Mouse (Mus musculus) MN1 (cell line): ENCODE data around the gene Mavs.

Experiments
- DNase-seq: peaks from one replicate; pipeline ENCODE4 v3.0.0-alpha.2; 2016; ENCODE audit warnings: low spot score

The Mavs gene

DNA sequence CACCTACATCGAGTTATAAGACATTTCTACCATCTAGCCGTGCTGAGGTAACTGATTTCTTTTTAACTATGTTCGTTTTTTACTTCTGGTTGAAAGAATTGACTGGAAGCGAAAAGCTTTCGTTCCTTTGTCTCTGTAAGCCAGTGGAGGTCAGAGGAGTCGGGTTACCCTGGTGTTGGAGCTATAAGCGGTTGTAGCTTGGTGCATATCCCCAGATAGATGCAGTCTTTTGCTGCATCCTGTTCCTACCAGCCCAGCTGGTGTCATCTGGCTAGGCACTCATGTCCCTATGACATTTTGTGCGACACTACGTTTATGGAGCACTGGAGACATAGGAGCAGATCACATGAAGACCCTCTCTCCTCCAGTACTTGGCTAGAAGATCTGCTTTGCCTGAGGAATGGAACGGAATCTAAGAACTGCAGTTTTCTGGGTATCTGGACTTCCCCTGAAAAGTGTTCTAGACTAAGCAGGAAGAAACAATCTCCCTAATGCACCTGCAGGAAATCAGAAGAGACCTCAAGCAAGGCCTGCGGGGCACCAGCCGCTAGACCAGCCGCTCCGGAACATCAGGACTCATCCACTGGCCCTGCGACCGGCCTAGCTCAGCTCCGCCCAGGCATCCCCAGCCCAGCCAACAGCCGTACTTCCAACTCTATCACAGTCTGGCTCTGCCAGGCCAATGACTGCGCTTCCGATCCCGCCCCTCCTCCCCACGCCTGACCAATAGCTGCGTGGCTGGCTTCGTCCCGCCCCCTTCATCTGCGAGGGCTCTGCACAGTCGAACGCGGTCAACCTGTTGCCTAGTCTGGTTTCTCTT, at the start of gene Mavs:
Gene Mavs, plus strand, starts transcription at position 757 of the 820 bp plus-strand sequence.
- peak; percentile 95 for DNase-seq

DNA sequence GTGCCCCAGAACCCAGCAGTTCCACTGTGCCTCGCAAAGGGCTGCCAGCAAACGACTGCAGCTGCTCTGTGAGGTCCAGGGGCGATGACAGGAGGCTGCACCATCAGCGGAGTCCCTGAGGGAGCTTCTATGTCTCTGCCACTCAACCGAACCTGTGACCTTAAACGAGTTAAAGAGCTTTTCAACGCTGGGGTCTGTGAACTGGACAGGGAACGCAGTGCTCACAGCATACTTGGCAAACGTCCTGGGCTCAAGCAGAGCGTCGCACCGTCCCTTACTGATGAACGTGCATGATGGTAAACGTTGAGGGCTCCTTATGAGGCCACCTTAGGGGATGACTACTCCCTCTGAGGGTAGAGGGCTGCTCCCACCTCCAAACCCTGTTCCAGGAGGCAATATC, 47.5 kb upstream of the Mavs start:
- DNase-seq, result no peak

GRCm38 (mm10) chr2:131186771-131187601, 46.9 kb upstream of the Mavs start, which contains the start of the genes Cdc25b and Spef1:
Gene Cdc25b, plus strand, starts transcription at chr2:131186949.
Gene Spef1, minus strand, starts transcription at chr2:131187282.
- DNase-seq, result peak; percentile 88

DNA sequence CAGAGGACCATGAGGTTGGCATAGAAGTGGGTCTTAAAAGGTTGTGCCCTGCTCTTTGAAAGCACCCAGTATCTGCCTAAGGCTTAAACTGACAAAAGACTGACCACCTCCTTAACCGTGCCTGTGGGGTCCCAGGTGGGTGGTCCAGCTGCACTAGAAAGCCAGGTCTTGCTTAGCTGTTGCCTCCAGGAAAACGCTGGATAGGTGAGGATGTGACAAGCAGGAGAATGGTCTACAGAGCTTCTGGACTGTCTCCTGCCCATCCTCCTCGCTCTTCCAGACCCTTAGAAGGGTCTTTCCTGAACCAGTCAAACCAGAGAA, 46.3 kb upstream of the Mavs start:
- DNase-seq, result no peak

- no peak for DNase-seq
Observed at GRCm38 (mm10) chr2:131188311-131188710, 45.6 kb upstream of the Mavs start.

DNA sequence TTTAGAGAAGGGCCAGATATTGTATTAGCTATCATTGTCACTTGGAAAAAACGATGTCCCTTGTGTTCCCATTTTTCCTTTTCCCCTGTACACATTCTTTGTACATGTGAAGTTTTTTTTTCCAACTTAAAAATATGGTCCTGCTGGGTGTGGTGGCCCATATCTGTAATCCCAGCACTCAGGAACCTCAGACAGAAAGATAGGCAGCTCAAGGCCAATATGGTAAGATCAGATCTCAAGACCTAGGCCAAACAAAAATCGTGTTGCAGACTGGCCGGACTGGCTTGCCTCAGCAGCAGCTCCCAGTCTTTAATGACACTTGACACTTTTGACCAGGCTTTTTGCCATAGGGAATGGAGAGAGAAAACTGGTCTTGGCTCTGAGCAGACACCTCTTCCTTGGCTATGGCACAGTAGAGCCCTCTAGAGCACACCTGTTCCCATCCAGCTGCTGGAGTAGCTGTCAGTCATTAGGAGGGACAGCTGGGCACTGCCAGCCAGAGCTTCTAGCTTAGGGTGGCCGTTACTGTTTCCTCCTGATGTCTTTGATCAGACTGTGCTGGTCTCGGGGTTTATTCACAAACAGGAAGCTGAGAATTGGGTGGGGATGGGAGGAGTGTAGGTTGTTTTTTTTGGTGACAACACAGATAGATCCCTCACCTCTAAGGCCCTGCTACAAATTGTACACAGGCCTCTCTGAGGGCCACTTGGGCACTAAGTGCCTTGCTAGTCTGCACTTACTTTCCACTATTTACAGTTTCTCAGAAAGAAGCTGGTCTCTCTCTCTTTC, 44.1 kb upstream of the Mavs start:
- DNase-seq, result no peak

GRCm38 (mm10) chr2:131190344-131191004, 43.4 kb upstream of the Mavs start:
- peak; percentile 49 for DNase-seq

GRCm38 (mm10) chr2:131191005-131191390, 42.9 kb upstream of the Mavs start:
- DNase-seq, result no peak

DNA sequence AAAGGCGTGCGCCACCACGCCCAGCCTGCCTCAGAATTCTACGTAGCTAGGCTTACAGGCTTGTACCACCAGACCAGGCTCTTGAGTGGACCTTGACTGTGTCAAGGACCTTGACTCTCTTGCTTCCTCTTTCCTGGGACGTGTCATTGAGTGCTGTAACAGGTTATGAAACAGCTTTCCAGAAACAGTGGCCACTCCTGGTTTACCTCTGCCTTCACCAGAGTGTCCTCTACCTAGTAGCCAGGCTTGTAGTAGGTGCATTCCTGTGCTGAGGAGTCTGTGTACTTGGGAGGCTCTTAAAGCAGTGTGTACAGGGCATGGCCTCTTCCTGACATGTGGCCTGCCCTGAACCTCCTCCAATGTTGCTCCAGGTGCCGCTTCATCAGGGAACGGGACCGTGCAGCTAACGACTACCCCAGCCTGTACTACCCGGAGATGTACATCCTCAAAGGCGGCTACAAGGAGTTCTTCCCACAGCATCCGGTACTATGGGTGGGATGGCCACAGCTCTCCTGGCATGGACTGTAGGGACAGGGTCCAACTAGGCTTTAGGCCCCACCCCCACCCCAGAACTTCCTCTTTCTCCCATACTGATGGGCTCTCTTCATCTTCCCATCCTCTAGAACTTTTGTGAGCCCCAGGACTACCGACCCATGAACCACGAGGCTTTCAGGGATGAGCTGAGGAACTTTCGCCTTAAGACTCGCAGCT, 37.1 kb upstream of the Mavs start:
- DNase-seq, result no peak

- DNase-seq, result no peak
Observed at GRCm38 (mm10) chr2:131200710-131201109, 33.2 kb upstream of the Mavs start.

DNA sequence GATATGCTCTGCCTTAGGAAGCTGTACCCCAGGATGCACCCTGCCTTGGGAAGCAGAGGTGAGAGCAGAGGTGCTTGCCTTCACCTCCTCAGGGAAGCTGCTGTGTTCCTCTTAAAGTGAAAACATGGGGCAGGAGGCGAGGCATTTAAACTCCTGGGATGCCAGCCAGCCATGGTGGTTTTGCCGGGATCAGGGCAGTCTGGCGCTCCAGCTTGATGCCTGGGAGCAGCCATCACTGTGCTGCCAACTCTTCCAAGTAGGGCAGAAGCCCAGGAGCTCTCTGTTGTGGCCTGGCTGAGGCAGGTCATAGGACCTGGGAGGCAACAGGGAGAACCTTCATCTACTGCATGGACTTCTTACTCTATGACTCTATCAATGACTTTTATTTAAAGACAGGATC, 32.6 kb upstream of the Mavs start:
- DNase-seq, result no peak

DNA sequence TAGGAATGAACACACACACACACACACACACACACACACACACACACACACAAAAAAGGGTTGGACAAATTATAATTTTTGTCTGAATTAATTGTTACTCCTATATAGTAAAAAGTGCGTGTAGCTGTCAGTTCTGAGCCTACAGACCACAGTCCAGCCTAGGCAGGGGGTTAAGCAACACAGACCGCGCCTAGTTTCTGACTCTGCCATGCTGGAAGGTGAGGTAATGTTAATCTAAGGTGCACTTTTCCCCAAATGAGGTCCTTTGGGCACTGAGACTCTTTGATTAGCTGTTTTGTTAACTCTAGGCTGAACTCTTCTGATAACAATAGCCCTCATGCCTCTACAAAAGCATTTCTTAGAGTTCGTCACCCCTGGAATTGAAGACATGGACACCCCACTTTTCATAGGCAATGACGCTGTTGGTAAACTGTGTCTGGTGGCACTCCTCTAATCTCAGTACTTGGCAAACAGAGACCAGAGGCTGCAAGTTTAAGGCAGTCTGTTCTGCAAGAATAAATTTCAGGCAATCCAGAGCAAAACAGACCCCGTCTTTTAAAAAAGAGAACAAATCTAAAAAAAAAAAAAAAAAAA, 29.9 kb upstream of the Mavs start:
- DNase-seq, result peak; percentile 19

GRCm38 (mm10) chr2:131204410-131204981, 29.4 kb upstream of the Mavs start:
- DNase-seq, result peak; percentile 90

DNA sequence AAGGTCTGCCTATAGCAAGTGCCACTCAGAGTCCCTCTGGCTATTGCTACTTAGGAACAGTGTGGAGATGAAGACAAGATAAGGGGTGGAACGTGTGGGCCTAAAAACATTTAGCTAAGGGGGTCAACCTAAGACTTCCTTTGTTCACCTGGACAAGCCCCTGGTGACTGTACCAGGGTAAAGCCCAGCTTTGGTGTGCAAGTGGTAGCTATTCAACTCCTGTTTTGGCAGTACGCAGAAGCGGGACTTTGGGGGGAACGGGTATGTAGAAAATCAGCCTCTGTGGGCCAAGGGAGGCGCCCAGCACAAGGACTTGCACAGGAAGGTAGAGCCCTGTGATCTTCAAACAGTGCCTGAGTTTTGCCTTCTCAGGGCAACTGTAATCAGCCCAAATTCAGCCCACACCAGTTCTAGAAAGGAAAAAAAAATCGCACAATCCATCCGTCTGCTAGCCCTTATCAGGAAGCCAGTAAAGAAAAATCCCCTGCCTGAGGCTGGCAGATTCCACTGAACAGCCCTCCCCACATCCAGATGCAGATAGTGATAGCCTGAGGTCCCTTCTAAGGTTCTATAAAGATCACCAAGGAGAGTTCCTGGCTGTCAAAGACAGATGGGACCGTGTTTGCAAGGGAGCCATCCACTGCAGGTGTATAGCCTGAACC, 28.2 kb upstream of the Mavs start:
- DNase-seq, result no peak

GRCm38 (mm10) chr2:131206778-131207177, 27.1 kb upstream of the Mavs start, which contains the start of gene Ap5s1:
Gene Ap5s1, plus strand, starts transcription at chr2:131207078.
- DNase-seq, result no peak

DNA sequence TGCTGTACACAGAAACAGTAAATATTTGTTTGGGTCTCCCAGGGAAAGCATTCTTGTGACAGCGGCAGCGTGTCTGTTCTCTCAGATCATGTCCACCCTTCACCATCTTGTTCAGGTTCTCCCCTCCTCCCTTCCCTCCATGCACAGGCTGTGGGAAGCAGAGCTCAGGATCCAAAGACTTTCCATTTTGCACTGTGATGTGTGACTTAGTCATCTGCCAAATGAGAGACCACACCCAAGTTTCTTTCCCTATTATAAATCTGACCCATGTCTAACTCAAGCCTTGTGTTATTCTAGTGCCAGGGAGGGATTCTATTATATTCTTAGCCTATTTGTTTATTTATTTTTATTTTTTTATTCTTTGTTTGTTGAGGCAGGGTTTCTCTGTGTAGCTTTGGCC, 25.5 kb upstream of the Mavs start:
- DNase-seq, result no peak

GRCm38 (mm10) chr2:131209125-131209795, 24.6 kb upstream of the Mavs start:
- no peak for DNase-seq

- peak; percentile 94 for DNase-seq
Observed at GRCm38 (mm10) chr2:131209969-131210792, 23.7 kb upstream of the Mavs start.
